Mouse (Mus musculus) c-Kit-positive CD71-positive TER-119-negative erythroid progenitor cells, embryonic 14.5 days (primary cell): ENCODE results near the gene Atp6v1b1.
"Not testable (repeated sequence)": the region's sequence is repeated elsewhere in the genome, so short reads cannot be mapped to it uniquely, and the experiment has no call there.

Experiments used
- DNase-seq: peaks from one replicate; pipeline ENCODE4 v3.0.0-alpha.2; 2013; ENCODE audit warnings: low read depth

The Atp6v1b1 gene

GRCm38 (mm10) chr6:83775638-83776293 lies 33.0 kb downstream of the Atp6v1b1 start, which contains the start of gene Tex261:
TSS of gene Tex261 (minus strand) at chr6:83775813.
- peak; percentile 74 for DNase-seq

- no peak for DNase-seq
These were observed 35.5 kb downstream of the Atp6v1b1 start for GRCm38 (mm10) chr6:83778306-83778705.

GRCm38 (mm10) chr6:83779026-83779425 lies 36.2 kb downstream of the Atp6v1b1 start:
- DNase-seq = no peak

GRCm38 (mm10) chr6:83786426-83786825 lies 43.6 kb downstream of the Atp6v1b1 start:
- no peak for DNase-seq

- DNase-seq = no peak
These were observed 45.8 kb downstream of the Atp6v1b1 start for GRCm38 (mm10) chr6:83788554-83788953.

GRCm38 (mm10) chr6:83790533-83790932 lies 47.7 kb downstream of the Atp6v1b1 start:
- not testable (repeated sequence) for DNase-seq

GRCm38 (mm10) chr6:83791251-83791890 lies 48.6 kb downstream of the Atp6v1b1 start:
- DNase-seq = no peak

- DNase-seq = peak; percentile 79
These were observed 52.0 kb downstream of the Atp6v1b1 start, which contains the start of gene Nagk for GRCm38 (mm10) chr6:83794760-83795296. TSS of gene Nagk (plus strand) at chr6:83794982.

- DNase-seq = no peak
These were observed 52.7 kb downstream of the Atp6v1b1 start for GRCm38 (mm10) chr6:83795492-83795900.

GRCm38 (mm10) chr6:83796686-83797085 lies 53.9 kb downstream of the Atp6v1b1 start:
- no peak for DNase-seq

- no peak for DNase-seq
These were observed 59.2 kb downstream of the Atp6v1b1 start for GRCm38 (mm10) chr6:83802033-83802432.

- DNase-seq = no peak
These were observed 60.1 kb downstream of the Atp6v1b1 start for GRCm38 (mm10) chr6:83802846-83803245.
